Mouse (Mus musculus) right cerebral cortex, postnatal 4 days (tissue): ENCODE data around the gene Ube2i.

Source experiments
- DNase-seq: peaks from one replicate; pipeline ENCODE4 v3.0.0-alpha.2; 2022

Ube2i gene

DNA sequence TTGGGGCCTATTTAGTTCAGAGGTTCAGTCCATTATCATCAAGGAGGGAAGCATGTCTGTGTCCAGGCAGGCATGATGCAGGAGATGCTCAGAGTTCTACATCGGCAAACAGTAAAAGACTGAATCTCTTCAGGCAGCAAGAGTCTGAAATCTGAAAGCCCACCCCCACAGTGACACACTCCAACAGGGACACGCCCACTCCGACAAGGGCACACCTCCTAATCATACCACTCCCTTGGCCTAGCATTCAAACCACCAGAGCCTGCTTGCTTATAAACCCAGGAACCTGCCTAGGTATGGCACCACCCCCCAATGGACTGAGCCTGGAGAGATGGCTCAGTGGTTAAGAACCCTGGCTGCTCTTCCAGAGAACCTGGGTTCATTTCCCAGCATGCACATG, 59.0 kb downstream of the Ube2i start:
- DNase-seq: no peak
